8 mouse cellular contexts compared by ENCODE assay signal in the genomic region with DNA sequence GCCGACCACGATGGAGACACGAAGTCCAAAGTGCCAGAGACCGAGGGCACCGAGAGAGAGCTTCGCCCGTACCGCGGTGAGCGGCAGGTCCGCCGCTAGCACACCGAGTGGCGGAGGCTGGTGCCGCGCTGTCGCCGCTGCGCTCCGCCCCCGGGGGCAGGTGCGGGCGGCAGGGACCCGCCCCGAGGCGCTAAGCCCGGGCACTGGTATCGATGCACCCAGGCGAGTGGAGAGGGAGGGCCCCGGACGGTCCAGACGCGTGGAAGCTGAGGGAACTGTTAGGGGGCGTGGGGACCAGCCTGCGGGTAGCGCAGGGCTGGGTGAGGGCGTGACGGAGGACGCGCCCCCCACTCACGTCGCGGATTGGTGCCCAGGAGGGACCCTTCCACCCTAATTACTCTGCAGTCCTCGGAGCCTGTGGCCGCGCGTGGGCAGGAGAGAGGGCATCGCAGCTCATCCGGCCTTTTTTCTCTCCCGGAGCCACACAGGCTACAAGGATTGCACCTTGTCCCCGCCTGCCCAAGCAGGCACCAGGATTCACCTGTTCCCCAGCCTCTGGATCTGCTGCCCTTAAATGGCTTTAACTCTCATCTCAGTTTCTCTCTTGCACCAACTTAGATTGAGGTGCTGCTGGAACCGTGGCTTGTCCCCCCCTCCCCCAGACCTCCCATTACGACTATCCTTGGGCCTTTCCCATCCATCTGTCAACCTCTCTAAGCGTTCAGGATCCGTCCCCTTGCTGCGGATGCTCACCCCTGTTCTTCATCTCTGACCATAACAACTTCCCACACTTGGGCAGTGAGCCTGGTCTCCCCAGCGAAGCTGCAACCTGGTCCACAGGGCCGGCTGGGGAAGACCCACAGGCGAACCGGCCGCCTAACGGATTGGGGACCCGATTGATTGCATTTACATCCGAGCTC. TPM values are rescaled to one million over a fixed set of nuclear protein-coding genes. Genes with fewer than 3 reads are reported as not detected.
DNase-seq lines count a peak whose midpoint lies in the region; ATAC-seq and TF ChIP-seq lines count a peak whose summit lies in the region.
"Had no signal": no experiment of that assay in that cellular context is flagged by ENCODE, and none has a peak within 500 bp of the region (broad histone marks: within the 10 kb centered on the region; RNA-seq: fewer than 3 reads in every experiment).

No protein-coding gene starts in this region.

- POLR2A ChIA-PET in Patski (lab: Charles Lee) = no interaction called here

- no peak for TF ChIP-seq EP300 in CH12.LX (IDR thresholded peaks at IDR 0.05; ENCODE audit: low read length)
- no peak for TF ChIP-seq EP300 in stomach, postnatal 0 days (optimal IDR thresholded peaks at IDR 0.05)

- TF ChIP-seq RAD21 in CH12.LX (IDR thresholded peaks at IDR 0.05; ENCODE audit: low read depth, low read length) = no peak

- CTCF ChIA-PET in Patski (lab: Charles Lee) = no interaction called here

- peak; percentile 37 for ATAC-seq in Patski
- peak; percentile 33 to 56 for ATAC-seq in hematopoietic stem cell, adult 5-6 weeks (replicated peaks in 1 of 2; ENCODE audit: insufficient read depth in 1 of 2, low FRiP score in 2 of 2, low TSS enrichment in 1 of 2, low read depth in 1 of 2, poor library complexity in 2 of 2, severe bottlenecking in 2 of 2)
- ATAC-seq in limb, embryonic 11.5 days (ENCODE audit: insufficient number of reproducible peaks, low FRiP score, low TSS enrichment, low read depth) = peak; percentile 37; the same call in 1 of the 2 replicates
- ATAC-seq in midbrain, embryonic 11.5 days (ENCODE audit: low FRiP score) = peak; percentile 79
- peak; percentile 80 for ATAC-seq in stomach, postnatal 0 days (ENCODE audit: low FRiP score, low TSS enrichment)

- WGBS in limb, embryonic 11.5 days = 2% methylated on average over 64 of the region's 64 CpGs
- WGBS in midbrain, embryonic 11.5 days = 2% methylated on average over 64 of the region's 64 CpGs
- WGBS in stomach, postnatal 0 days = 7% methylated on average over 54 of the region's 64 CpGs

- H3K27me3 ChIP-seq in CH12.LX (replicated peaks) = peaks cover 5% of the 10 kb centered on the region
- peaks cover 55% of the 10 kb centered on the region for H3K27me3 ChIP-seq in Patski
- peaks cover 44% of the 10 kb centered on the region for H3K27me3 ChIP-seq in limb, embryonic 11.5 days (ENCODE audit: control insufficient read depth, insufficient read depth, low read length)
- H3K27me3 ChIP-seq in midbrain, embryonic 11.5 days (ENCODE audit: control insufficient read depth, insufficient read depth, low read length) = peaks cover 45% of the 10 kb centered on the region
- peaks cover 20% of the 10 kb centered on the region for H3K27me3 ChIP-seq in stomach, postnatal 0 days (ENCODE audit: control insufficient read depth, insufficient read depth, low read length)

- dilution Hi-C loops in CH12.LX (cut with MboI; ENCODE audit: extremely low pct_ligation_motif_present, extremely low pct_unique_long_range_greater_than_20kb, low sequenced_read_pairs) = no loop called here

- H3K9ac ChIP-seq in CH12.LX (ENCODE audit: insufficient read depth, low read depth) = peak overlapping the region; percentile 54
- no peak overlapping the region for H3K9ac ChIP-seq in limb, embryonic 11.5 days (ENCODE audit: low read length)
- H3K9ac ChIP-seq in midbrain, embryonic 11.5 days (ENCODE audit: low read length) = peak overlapping the region; percentile 66
- H3K9ac ChIP-seq in stomach, postnatal 0 days (ENCODE audit: low read length) = peak overlapping the region; percentile 31; the same call in 1 of the 2 replicates

- in situ Hi-C loops in CH12.LX (cut with MboI; ENCODE audit: low pct_ligation_motif_present, low pct_unique_long_range_greater_than_20kb, low sequenced_read_pairs) (loop anchor here (5.0 to 25.0 kb wide), 2 partner anchors 176 to 466 kb away; a partner anchor contains a TSS), Patski (cut with MboI; ENCODE audit: low pct_unique_long_range_greater_than_20kb) (loop anchor here (5.0 kb wide), 1 partner anchor 181 kb away; no protein-coding TSS in a partner anchor)

- H3K4me2 ChIP-seq in CH12.LX (ENCODE audit: insufficient read depth, low read depth, poor library complexity, severe bottlenecking) = peak overlapping the region; percentile 69
- H3K4me2 ChIP-seq in limb, embryonic 11.5 days (ENCODE audit: low read depth, severe bottlenecking) = peak overlapping the region; percentile 96
- peak overlapping the region; percentile 79 for H3K4me2 ChIP-seq in midbrain, embryonic 11.5 days
- peak overlapping the region; percentile 93 for H3K4me2 ChIP-seq in stomach, postnatal 0 days (replicated peaks; ENCODE audit: low read depth)

- H3K9me3 ChIP-seq in CH12.LX (replicated peaks; ENCODE audit: low read length) = peaks cover 3% of the 10 kb centered on the region
- 0 out of 2 replicates have a peak, but pooled peaks cover 2% of the 10 kb centered on the region for H3K9me3 ChIP-seq in limb, embryonic 11.5 days (ENCODE audit: control insufficient read depth, low read length)
- no peaks in the 10 kb centered on the region; the same call in 1 of the 2 replicates for H3K9me3 ChIP-seq in midbrain, embryonic 11.5 days (ENCODE audit: control insufficient read depth, low read length)
- no peaks in the 10 kb centered on the region for H3K9me3 ChIP-seq in stomach, postnatal 0 days (ENCODE audit: control insufficient read depth, low read length)

- no peak overlapping the region for H3K27ac ChIP-seq in CH12.LX (ENCODE audit: insufficient read depth, low read depth)
- H3K27ac ChIP-seq in limb, embryonic 11.5 days (replicated peaks; ENCODE audit: low read depth, low read length) = no peak overlapping the region
- peak overlapping the region; percentile 59 for H3K27ac ChIP-seq in midbrain, embryonic 11.5 days (ENCODE audit: low read depth, low read length)
- H3K27ac ChIP-seq in stomach, postnatal 0 days (replicated peaks) = no peak overlapping the region

- H3K36me3 ChIP-seq in CH12.LX (replicated peaks in 1 of 2; ENCODE audit: control insufficient read depth in 1 of 2, insufficient read depth in 1 of 2, low read length in 1 of 2) = no peaks in the 10 kb centered on the region
- no peaks in the 10 kb centered on the region for H3K36me3 ChIP-seq in limb, embryonic 11.5 days (ENCODE audit: control insufficient read depth, insufficient read depth, low read length)
- no peaks in the 10 kb centered on the region for H3K36me3 ChIP-seq in midbrain, embryonic 11.5 days (ENCODE audit: control insufficient read depth, insufficient read depth, low read length)
- no peaks in the 10 kb centered on the region for H3K36me3 ChIP-seq in stomach, postnatal 0 days (ENCODE audit: control insufficient read depth, insufficient read depth, low read length)

- H3K4me1 ChIP-seq in CH12.LX (ENCODE audit: control insufficient read depth in 1 of 2, insufficient read depth in 2 of 2) = peaks cover 8 to 43% of the 10 kb centered on the region in 2 experiments
- peaks cover 12% of the 10 kb centered on the region; the same call in 1 of the 2 replicates for H3K4me1 ChIP-seq in limb, embryonic 11.5 days (ENCODE audit: control insufficient read depth, insufficient read depth, low read length)
- H3K4me1 ChIP-seq in midbrain, embryonic 11.5 days (ENCODE audit: control insufficient read depth, insufficient read depth, low read length) = peaks cover 6% of the 10 kb centered on the region
- peaks cover 2% of the 10 kb centered on the region; the same call in 1 of the 2 replicates for H3K4me1 ChIP-seq in stomach, postnatal 0 days (replicated peaks; ENCODE audit: control insufficient read depth, insufficient read depth)

- no peak for TF ChIP-seq CTCF in CH12.LX (conservative IDR thresholded peaks at IDR 0.05 in 1 of 2, IDR thresholded peaks at IDR 0.05 in 1 of 2; ENCODE audit: low read depth in 2 of 2, low read length in 2 of 2)
- TF ChIP-seq CTCF in Patski (IDR thresholded peaks at IDR 0.05) = no peak
- no peak for TF ChIP-seq CTCF in stomach, postnatal 0 days (IDR thresholded peaks at IDR 0.05; ENCODE audit: low read depth)

- TF ChIP-seq POLR2A in CH12.LX (IDR thresholded peaks at IDR 0.05; ENCODE audit: low read depth, low read length) = peak; percentile 61; the same call in 1 of the 2 replicates

- DNase-seq in CH12.LX (ENCODE audit: extremely low read depth) = peak; percentile 39
- no peak for DNase-seq in Patski (ENCODE audit: low read depth, low spot score)
- DNase-seq in embryo, embryonic 10.5 days (ENCODE audit: low spot score) = peak; percentile 44
- DNase-seq in limb, embryonic 11.5 days (ENCODE audit: low spot score) = peak; percentile 55
- DNase-seq in midbrain, embryonic 11.5 days (ENCODE audit: low spot score, missing footprints) = peak; percentile 96
- DNase-seq in stomach, postnatal 0 days (ENCODE audit: low spot score) = peak; percentile 64

- H3K4me3 ChIP-seq in CH12.LX (replicated peaks in 1 of 3; ENCODE audit: low read depth in 2 of 3, low read length in 2 of 3, poor library complexity in 1 of 3) = peak overlapping the region; percentile 73 to 80 (median 77)
- H3K4me3 ChIP-seq in limb, embryonic 11.5 days (ENCODE audit: low read depth, low read length) = peak overlapping the region; percentile 38
- H3K4me3 ChIP-seq in midbrain, embryonic 11.5 days (ENCODE audit: low read depth, low read length) = peak overlapping the region; percentile 65
- peak overlapping the region; percentile 51 for H3K4me3 ChIP-seq in stomach, postnatal 0 days (ENCODE audit: low read depth, low read length)

- no peaks in the 10 kb centered on the region; the same call in 1 of the 2 replicates for H3K79me2 ChIP-seq in CH12.LX (replicated peaks; ENCODE audit: control insufficient read depth, extremely low read depth, insufficient read depth, poor library complexity, severe bottlenecking)

TF ChIP-seq in CH12.LX, 34 proteins besides CTCF, POLR2A, EP300 and RAD21 (continues in another document):
- TF ChIP-seq MYC (IDR thresholded peaks at IDR 0.05; ENCODE audit: low read depth, low read length) = no peak
- TF ChIP-seq USF1 (IDR thresholded peaks at IDR 0.05; ENCODE audit: low read depth, low read length) = no peak
- TF ChIP-seq JUND (conservative IDR thresholded peaks at IDR 0.05; ENCODE audit: low read depth, low read length) = no peak

RNA-seq across cellular contexts. Expression of a gene that starts 1.4 kb away (rescaled TPM):
- total RNA-seq in CH12.LX (2012; rRNA removed) (4.2 and 4.5 TPM in 2 replicates), CH12.LX (2014; rRNA removed) (5.3 and 8.1 TPM in 2 replicates)
- polyA plus RNA-seq in CH12.LX (2012; ENCODE audit: insufficient read length, low read depth) (10.0 and 11.2 TPM in 2 replicates), Patski (2021) (not detected)
- 1.6 TPM in 1 of 2 replicates, not detected in the other for total RNA-seq in hematopoietic stem cell, adult 5-6 weeks (2017)
- 6.6 and 7.9 TPM in 2 replicates for polyA plus RNA-seq in limb, embryonic 11.5 days (2014; fragmentation: Nextera tagmentation; extraction: Ambion mirVana)
- polyA plus RNA-seq in midbrain, embryonic 11.5 days (2014; fragmentation: Nextera tagmentation; extraction: Ambion mirVana) = 41.1 and 43.1 TPM in 2 replicates
- 0.61 and 0.69 TPM in 2 replicates for polyA plus RNA-seq in stomach, postnatal 0 days (2015; fragmentation: Nextera tagmentation; extraction: Ambion mirVana)

RNA-seq across cellular contexts. Expression of a gene that starts 51.3 kb away (rescaled TPM):
- total RNA-seq in CH12.LX (2012; rRNA removed) (not detected in 2 replicates), CH12.LX (2014; rRNA removed) (not detected in 2 replicates)
- polyA plus RNA-seq in CH12.LX (2012; ENCODE audit: insufficient read length, low read depth) (not detected in 2 replicates), Patski (2021) (not detected)
- 3.8 TPM in 1 of 2 replicates, not detected in the other for total RNA-seq in hematopoietic stem cell, adult 5-6 weeks (2017)
- polyA plus RNA-seq in limb, embryonic 11.5 days (2014; fragmentation: Nextera tagmentation; extraction: Ambion mirVana) = 0.28 and 0.29 TPM in 2 replicates
- polyA plus RNA-seq in midbrain, embryonic 11.5 days (2014; fragmentation: Nextera tagmentation; extraction: Ambion mirVana) = 0.12 and 0.50 TPM in 2 replicates
- not detected in 2 replicates for polyA plus RNA-seq in stomach, postnatal 0 days (2015; fragmentation: Nextera tagmentation; extraction: Ambion mirVana)
- polyA plus RNA-seq: large intestine, adult 2 months had no signal
